Mouse (Mus musculus): ENCODE measurements around the gene Wdr5. TPM values are rescaled to one million over a fixed set of nuclear protein-coding genes. Genes with fewer than 3 reads are reported as not detected.

Gene Wdr5
- total RNA-seq (2023): 10 to 100 TPM; 51.5 to 60.4 TPM

DNA sequence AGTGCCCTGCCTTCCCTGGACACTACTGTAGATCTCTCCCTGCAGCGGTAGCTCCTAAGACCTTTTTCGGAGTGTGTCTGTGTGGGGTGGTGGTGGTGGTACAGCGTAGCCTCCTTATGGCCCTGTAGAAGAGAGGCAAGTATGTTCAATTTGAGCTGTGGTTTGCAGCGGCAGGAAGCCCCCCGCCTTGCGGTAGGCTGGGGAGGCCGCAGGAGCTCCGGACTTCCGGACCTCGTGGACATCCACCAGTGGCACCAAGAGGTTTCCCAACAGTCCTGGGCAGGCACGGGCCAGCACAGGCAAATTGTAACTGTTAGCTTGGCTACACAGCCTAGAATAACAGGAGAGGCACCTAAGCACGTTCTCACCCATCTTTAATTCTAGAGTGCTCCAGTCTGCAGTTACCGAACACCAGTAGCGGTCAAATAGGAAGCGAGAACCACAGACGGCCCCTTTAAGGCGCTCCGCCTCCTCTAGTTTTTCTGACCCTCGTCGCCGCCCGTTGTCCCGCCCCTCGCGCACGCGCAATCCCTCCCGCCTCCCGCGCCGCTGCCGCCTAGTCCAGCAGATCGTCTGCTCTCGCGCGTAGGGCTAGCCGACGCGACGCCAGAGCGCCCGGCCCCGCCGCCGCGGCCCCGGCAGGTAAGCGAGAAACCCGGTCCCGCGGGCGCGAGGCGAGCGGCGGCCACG, at the start of gene Wdr5:
Wdr5 (plus strand) TSS at position 519 of the 690 bp plus-strand sequence.

DNA sequence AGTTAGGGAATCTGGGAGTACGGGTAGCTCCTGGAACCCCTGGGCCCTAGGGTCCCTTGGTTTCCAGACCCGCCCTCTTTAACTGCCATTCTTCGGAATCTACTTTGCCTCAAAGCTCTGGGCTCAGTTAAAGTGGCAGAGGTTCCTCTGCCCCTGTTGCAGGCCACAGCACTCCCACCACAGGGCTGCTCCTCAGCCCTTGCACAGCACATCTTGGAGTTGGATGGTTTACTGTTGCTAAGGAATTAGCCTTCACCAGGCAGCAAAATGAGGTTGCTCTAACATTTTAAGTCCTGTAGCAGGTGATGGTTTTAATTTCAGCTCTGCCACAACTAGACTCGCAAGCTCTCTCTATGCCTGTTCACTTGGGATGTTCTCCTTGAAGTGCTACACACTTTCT, 7.4 kb upstream of the Wdr5 start, which contains the start of gene Brd3:
Brd3 (minus strand) TSS at position 101 of the 400 bp plus-strand sequence.

Other genes starting within 250 kb of the Wdr5 start
- 1 to 10 TPM; 6.1 to 9.5 TPM for gene Vav2, start 88.1 kb upstream of the Wdr5 start, total RNA-seq (2023)
- under 1 TPM; 0.26 to 0.53 TPM for gene Brd3os, start 72.8 kb upstream of the Wdr5 start, total RNA-seq (2023)
- 10 to 100 TPM; 78.9 to 85.4 TPM for gene Brd3, start 7.5 kb upstream of the Wdr5 start, total RNA-seq (2023)
- 10 to 100 TPM; 32.3 to 43.8 TPM for gene Rxra, start 161.3 kb downstream of the Wdr5 start, total RNA-seq (2023)

All from neutrophil, adult 59 days (primary cell).